Mouse (Mus musculus): ENCODE results near the gene Dusp12. TPM values are rescaled to one million over a fixed set of nuclear protein-coding genes. Genes with fewer than 3 reads are reported as not detected.

Dusp12 gene
- polyA plus RNA-seq, 1 experiment from 2014 or later = 40.7 TPM

GRCm38 (mm10) chr1:170912891-170913615 is 27.7 kb upstream of the Dusp12 start, which contains the start of gene Fcrlb:
Gene Fcrlb (minus strand): TSS chr1:170912941.
- Histone ChIP-seq H3K9me3 (no peaks in the 10 kb centered on the region), H3K27ac (no peak within 1 kb of the TSS), H3K36me3 (no peaks in the 10 kb centered on the region), H3K4me2 (no peak within 1 kb of the TSS), H3K4me3 (no peak within 1 kb of the TSS), H3K27me3 (peaks cover 29% of the 10 kb centered on the region), H3K4me1 (replicated peaks) (peaks cover 7% of the 10 kb centered on the region), H3K9ac (no peak within 1 kb of the TSS)
- 74% methylated on average over 5 of the region's 5 CpGs for WGBS
- ATAC-seq (ENCODE audit: low FRiP score) = no peak

- no peaks in the 10 kb centered on the region for H3K36me3 ChIP-seq
- H3K9ac ChIP-seq = no peak overlapping the region
- WGBS = 88% methylated on average over 11 of the region's 11 CpGs
- no peak overlapping the region for H3K27ac ChIP-seq
- H3K27me3 ChIP-seq = peaks cover 39% of the 10 kb centered on the region
- H3K4me2 ChIP-seq = no peak overlapping the region
- H3K9me3 ChIP-seq = no peaks in the 10 kb centered on the region
- peaks cover 15% of the 10 kb centered on the region for H3K4me1 ChIP-seq (replicated peaks)
- no peak for ATAC-seq (ENCODE audit: low FRiP score)
- no peak overlapping the region for H3K4me3 ChIP-seq
These were observed 26.7 kb upstream of the Dusp12 start for GRCm38 (mm10) chr1:170911907-170912660.

GRCm38 (mm10) chr1:170908341-170908740 is 23.0 kb upstream of the Dusp12 start:
- peak overlapping the region; percentile 55 for H3K4me3 ChIP-seq
- H3K9ac ChIP-seq = peak overlapping the region; percentile 77
- peak overlapping the region; percentile 85 for H3K4me2 ChIP-seq
- H3K27me3 ChIP-seq = peaks cover 69% of the 10 kb centered on the region
- H3K27ac ChIP-seq = no peak overlapping the region
- WGBS = 2% methylated on average over 21 of the region's 21 CpGs
- H3K4me1 ChIP-seq (replicated peaks) = peaks cover 17% of the 10 kb centered on the region
- H3K36me3 ChIP-seq = no peaks in the 10 kb centered on the region
- H3K9me3 ChIP-seq = no peaks in the 10 kb centered on the region
- peak; percentile 80 for ATAC-seq (ENCODE audit: low FRiP score)

- peak overlapping the region; percentile 77 for H3K9ac ChIP-seq
- H3K4me3 ChIP-seq = peak overlapping the region; percentile 55
- H3K27ac ChIP-seq = no peak overlapping the region
- H3K36me3 ChIP-seq = no peaks in the 10 kb centered on the region
- peak; percentile 85 for ATAC-seq (ENCODE audit: low FRiP score)
- peaks cover 17% of the 10 kb centered on the region for H3K4me1 ChIP-seq (replicated peaks)
- no peaks in the 10 kb centered on the region for H3K9me3 ChIP-seq
- WGBS = under 1% methylated on average over 71 of the region's 71 CpGs
- peaks cover 76% of the 10 kb centered on the region for H3K27me3 ChIP-seq
- peak overlapping the region; percentile 85 for H3K4me2 ChIP-seq
These were observed 22.3 kb upstream of the Dusp12 start for GRCm38 (mm10) chr1:170907456-170908191.

GRCm38 (mm10) chr1:170907111-170907455 is 21.7 kb upstream of the Dusp12 start:
- no peak; the same call in 1 of the 2 replicates for ATAC-seq (ENCODE audit: low FRiP score)
- Histone ChIP-seq H3K36me3 (no peaks in the 10 kb centered on the region), H3K27me3 (peaks cover 81% of the 10 kb centered on the region), H3K4me1 (replicated peaks) (peaks cover 17% of the 10 kb centered on the region), H3K4me2 (peak overlapping the region; percentile 85), H3K9ac (peak overlapping the region; percentile 77), H3K9me3 (no peaks in the 10 kb centered on the region), H3K4me3 (peak overlapping the region; percentile 55), H3K27ac (no peak overlapping the region)
- 24% methylated on average over 11 of the region's 11 CpGs for WGBS

GRCm38 (mm10) chr1:170903485-170903884 is 18.1 kb upstream of the Dusp12 start:
- no peaks in the 10 kb centered on the region for H3K9me3 ChIP-seq
- no peak for ATAC-seq (ENCODE audit: low FRiP score)
- H3K4me2 ChIP-seq = no peak overlapping the region
- 79% methylated on average over 5 of the region's 5 CpGs for WGBS
- H3K36me3 ChIP-seq = no peaks in the 10 kb centered on the region
- H3K9ac ChIP-seq = no peak overlapping the region
- peaks cover 57% of the 10 kb centered on the region for H3K27me3 ChIP-seq
- no peak overlapping the region for H3K4me3 ChIP-seq
- peaks cover 14% of the 10 kb centered on the region for H3K4me1 ChIP-seq (replicated peaks)
- no peak overlapping the region for H3K27ac ChIP-seq

GRCm38 (mm10) chr1:170901536-170902238 is 16.3 kb upstream of the Dusp12 start:
- Histone ChIP-seq H3K4me2 (no peak overlapping the region), H3K27me3 (peaks cover 42% of the 10 kb centered on the region), H3K27ac (no peak overlapping the region), H3K9me3 (no peaks in the 10 kb centered on the region), H3K9ac (no peak overlapping the region), H3K36me3 (no peaks in the 10 kb centered on the region), H3K4me3 (no peak overlapping the region), H3K4me1 (replicated peaks) (no peaks in the 10 kb centered on the region)
- WGBS = 33% methylated on average over 10 of the region's 10 CpGs
- ATAC-seq (ENCODE audit: low FRiP score) = 0 out of 2 replicates have a peak, but pooled peaks have one; percentile 63

- Histone ChIP-seq H3K9me3 (no peaks in the 10 kb centered on the region), H3K36me3 (no peaks in the 10 kb centered on the region), H3K4me3 (no peak overlapping the region), H3K4me1 (replicated peaks) (no peaks in the 10 kb centered on the region), H3K27ac (no peak overlapping the region), H3K9ac (no peak overlapping the region), H3K27me3 (peaks cover 35% of the 10 kb centered on the region), H3K4me2 (no peak overlapping the region)
- peak; percentile 59; the same call in 1 of the 2 replicates for ATAC-seq (ENCODE audit: low FRiP score)
- 42% methylated on average over 10 of the region's 10 CpGs for WGBS
These were observed 15.6 kb upstream of the Dusp12 start for GRCm38 (mm10) chr1:170900799-170901467.

- ATAC-seq (ENCODE audit: low FRiP score) = no peak
- Histone ChIP-seq H3K4me3 (no peak overlapping the region), H3K9me3 (no peaks in the 10 kb centered on the region), H3K4me2 (no peak overlapping the region), H3K27me3 (peaks cover 15% of the 10 kb centered on the region), H3K36me3 (no peaks in the 10 kb centered on the region), H3K9ac (no peak overlapping the region), H3K4me1 (replicated peaks) (no peaks in the 10 kb centered on the region), H3K27ac (no peak overlapping the region)
- WGBS = 75% methylated on average over 16 of the region's 16 CpGs
These were observed 13.2 kb upstream of the Dusp12 start for GRCm38 (mm10) chr1:170898413-170899075.

- peaks cover 2% of the 10 kb centered on the region; the same call in 1 of the 2 replicates for H3K27me3 ChIP-seq
- no peak for ATAC-seq (ENCODE audit: low FRiP score)
- H3K4me2 ChIP-seq = no peak overlapping the region
- no peak overlapping the region for H3K27ac ChIP-seq
- no peak overlapping the region for H3K4me3 ChIP-seq
- H3K9ac ChIP-seq = no peak overlapping the region
- no peaks in the 10 kb centered on the region for H3K4me1 ChIP-seq (replicated peaks)
- WGBS = 90% methylated on average over 5 of the region's 5 CpGs
- H3K36me3 ChIP-seq = no peaks in the 10 kb centered on the region
- H3K9me3 ChIP-seq = no peaks in the 10 kb centered on the region
These were observed 11.4 kb upstream of the Dusp12 start for GRCm38 (mm10) chr1:170896651-170897281.
